Mouse (Mus musculus) intestine, postnatal 0 days (tissue): Measurements from ENCODE around the gene Nhsl1. TPM values are rescaled to one million over a fixed set of nuclear protein-coding genes. Genes with fewer than 3 reads are reported as not detected.

ENCODE experiments used
- ATAC-seq: fragments of 200-750 bp; cut with Nextera tagmentation; 2 replicates; pipeline ENCODE4 v1.8.0; 2017; ENCODE audit warnings: mild to moderate bottlenecking, moderate TSS enrichment, moderate library complexity
- H3K27ac ChIP-seq: fragments of 300-500 bp; sonication (generic); 2 replicates; pipeline ENCODE4 v1.5.1; 2014; ENCODE audit warnings: mild to moderate bottlenecking, low read depth, low read length, moderate library complexity
- H3K27me3 ChIP-seq: fragments of 300-500 bp; sonication (generic); replicated peaks from 2 replicates; pipeline ENCODE4 v1.6.1; 2014; ENCODE audit warnings: low read length, mixed read lengths; ENCODE audit not compliant: control insufficient read depth, insufficient read depth
- H3K36me3 ChIP-seq: fragments of 300-500 bp; sonication (generic); 2 replicates; pipeline ENCODE4 v1.6.1; 2014; ENCODE audit warnings: mild to moderate bottlenecking, moderate library complexity; ENCODE audit not compliant: control insufficient read depth, insufficient read depth
- H3K4me1 ChIP-seq: fragments of 300-500 bp; sonication (generic); replicated peaks from 2 replicates; pipeline ENCODE4 v1.6.1; 2014; ENCODE audit warnings: antibody characterized with exemption, low read length, mixed read lengths; ENCODE audit not compliant: control insufficient read depth, insufficient read depth
- H3K4me2 ChIP-seq: fragments of 300-500 bp; sonication (generic); replicated peaks from 2 replicates; pipeline ENCODE4 v1.6.1; 2014; ENCODE audit warnings: low read depth, mild to moderate bottlenecking, moderate library complexity
- H3K4me3 ChIP-seq: fragments of 300-500 bp; sonication (generic); 2 replicates; pipeline ENCODE4 v1.5.1; 2014; ENCODE audit warnings: low read depth, low read length
- H3K9ac ChIP-seq: fragments of 300-500 bp; sonication (generic); 2 replicates; pipeline ENCODE4 v1.6.1; 2014; ENCODE audit warnings: mild to moderate bottlenecking, low read depth, low read length
- H3K9me3 ChIP-seq: fragments of 300-500 bp; sonication (generic); 2 replicates; pipeline ENCODE4 v1.6.1; 2016; ENCODE audit warnings: mixed run types; ENCODE audit not compliant: control insufficient read depth
- CTCF ChIP-seq: sonication (generic); IDR thresholded peaks from 2 replicates; pipeline ENCODE4 v1.5.1; 2016; ENCODE audit warnings: low read depth, mild to moderate bottlenecking, control low read depth, antibody characterized with exemption, moderate library complexity
- WGBS: fragments of 180-500 bp; shearing (Covaris S2); extraction: QIAGEN DNeasy Blood & Tissue Kit; methylation state at CpG from one replicate; pipeline ENCODE4 v1.1.7; 2014; 5-methylcytosine and 5-hydroxymethylcytosine counted together
- polyA plus RNA-seq: library from polyadenylated mRNA; unstranded; fragments of >200 nt; fragmentation: Nextera tagmentation; extraction: Ambion mirVana; gene quantifications from 2 replicates; pipeline ENCODE4 v1.2.1, GENCODE M21; 2015

The Nhsl1 gene
- 11.9 and 12.5 TPM in 2 replicates for polyA plus RNA-seq

GRCm38 (mm10) chr10:18318916-18319481 is at the start of gene Nhsl1:
Gene Nhsl1, plus strand, starts transcription at chr10:18318985.
- Histone ChIP-seq H3K36me3 (no peaks in the 10 kb centered on the region), H3K27me3 (no peaks in the 10 kb centered on the region), H3K9ac (peak within 1 kb of the TSS; percentile 74), H3K9me3 (no peaks in the 10 kb centered on the region), H3K4me3 (peak within 1 kb of the TSS; percentile 72), H3K27ac (no peak within 1 kb of the TSS), H3K4me2 (peak within 1 kb of the TSS; percentile 100), H3K4me1 (no peaks in the 10 kb centered on the region)
- 1% methylated on average over 51 of the region's 63 CpGs for WGBS
- peak; percentile 79 for ATAC-seq
- TF ChIP-seq CTCF: peak; percentile 83

GRCm38 (mm10) chr10:18276090-18276734 is 42.6 kb upstream of the Nhsl1 start:
- no peaks in the 10 kb centered on the region for H3K36me3 ChIP-seq
- WGBS: 82% methylated on average over 4 of the region's 4 CpGs
- H3K27me3 ChIP-seq: no peaks in the 10 kb centered on the region
- no peak overlapping the region for H3K9ac ChIP-seq
- no peak for ATAC-seq
- no peaks in the 10 kb centered on the region for H3K4me1 ChIP-seq
- H3K4me2 ChIP-seq: no peak overlapping the region
- H3K4me3 ChIP-seq: no peak overlapping the region
- no peak for TF ChIP-seq CTCF
- no peaks in the 10 kb centered on the region for H3K9me3 ChIP-seq
- no peak overlapping the region for H3K27ac ChIP-seq

- no peaks in the 10 kb centered on the region for H3K9me3 ChIP-seq
- no peak for TF ChIP-seq CTCF
- ATAC-seq: no peak
- H3K36me3 ChIP-seq: no peaks in the 10 kb centered on the region
- no peaks in the 10 kb centered on the region for H3K4me1 ChIP-seq
- H3K27ac ChIP-seq: no peak overlapping the region
- H3K27me3 ChIP-seq: no peaks in the 10 kb centered on the region
- H3K9ac ChIP-seq: no peak overlapping the region
- 78% methylated on average over 5 of the region's 5 CpGs for WGBS
- no peak overlapping the region for H3K4me3 ChIP-seq
- H3K4me2 ChIP-seq: no peak overlapping the region
Observed at GRCm38 (mm10) chr10:18283991-18284390, 34.8 kb upstream of the Nhsl1 start.

- Histone ChIP-seq H3K36me3 (no peaks in the 10 kb centered on the region), H3K4me1 (no peaks in the 10 kb centered on the region), H3K9ac (no peak overlapping the region), H3K9me3 (no peaks in the 10 kb centered on the region), H3K4me3 (no peak overlapping the region), H3K27ac (no peak overlapping the region), H3K27me3 (no peaks in the 10 kb centered on the region), H3K4me2 (no peak overlapping the region)
- WGBS: 42% methylated on average over 1 of the region's 1 CpGs
- ATAC-seq: no peak
- no peak for TF ChIP-seq CTCF
Observed at GRCm38 (mm10) chr10:18289512-18289911, 29.3 kb upstream of the Nhsl1 start.

GRCm38 (mm10) chr10:18305106-18305505 is 13.7 kb upstream of the Nhsl1 start:
- no peak overlapping the region for H3K27ac ChIP-seq
- H3K9ac ChIP-seq: no peak overlapping the region
- no peaks in the 10 kb centered on the region for H3K27me3 ChIP-seq
- ATAC-seq: no peak
- TF ChIP-seq CTCF: no peak
- no peaks in the 10 kb centered on the region for H3K4me1 ChIP-seq
- 78% methylated on average over 5 of the region's 5 CpGs for WGBS
- H3K4me2 ChIP-seq: no peak overlapping the region
- no peak overlapping the region for H3K4me3 ChIP-seq
- H3K36me3 ChIP-seq: no peaks in the 10 kb centered on the region
- H3K9me3 ChIP-seq: no peaks in the 10 kb centered on the region

- no peak overlapping the region for H3K4me2 ChIP-seq
- no peaks in the 10 kb centered on the region for H3K4me1 ChIP-seq
- no peak for ATAC-seq
- H3K9ac ChIP-seq: no peak overlapping the region
- TF ChIP-seq CTCF: no peak
- no peaks in the 10 kb centered on the region for H3K36me3 ChIP-seq
- no peaks in the 10 kb centered on the region for H3K27me3 ChIP-seq
- H3K4me3 ChIP-seq: no peak overlapping the region
- H3K27ac ChIP-seq: no peak overlapping the region
- WGBS: 90% methylated on average over 1 of the region's 1 CpGs
- no peaks in the 10 kb centered on the region for H3K9me3 ChIP-seq
Observed at GRCm38 (mm10) chr10:18315071-18315470, 3.7 kb upstream of the Nhsl1 start.
